Mouse (Mus musculus): ENCODE results near the gene Trim56. TPM values are rescaled to one million over a fixed set of nuclear protein-coding genes. Genes with fewer than 3 reads are reported as not detected.

Trim56 gene
- polyA plus RNA-seq, 1 experiment from 2014 or later = 13.4 TPM

- TF ChIP-seq EP300 (IDR thresholded peaks at IDR 0.05) = no peak
- no peak for TF ChIP-seq CTCF (IDR thresholded peaks at IDR 0.05)
- H3K4me3 ChIP-seq (ENCODE audit: low read depth, low read length) = no peak overlapping the region
- 0 out of 2 replicates have a peak, but pooled peaks cover 5% of the 10 kb centered on the region for H3K4me1 ChIP-seq (ENCODE audit: insufficient read depth, low read depth, low read length)
- no peaks in the 10 kb centered on the region for H3K27me3 ChIP-seq (replicated peaks; ENCODE audit: insufficient read depth, low read length)
- no peak overlapping the region for H3K9ac ChIP-seq (replicated peaks; ENCODE audit: low read depth)
- no peaks in the 10 kb centered on the region for H3K9me3 ChIP-seq (ENCODE audit: low read length)
- H3K27ac ChIP-seq (ENCODE audit: low read length) = 0 out of 2 replicates have a peak overlapping the region, but pooled peaks have one; percentile 33
- no peaks in the 10 kb centered on the region for H3K36me3 ChIP-seq (ENCODE audit: insufficient read depth, low read length)
- WGBS = 79% methylated on average over 10 of the region's 10 CpGs
- DNase-seq (ENCODE audit: low spot score) = no peak
- no peak overlapping the region for H3K4me2 ChIP-seq (replicated peaks; ENCODE audit: low read depth, low read length)
- no peak for ATAC-seq
Observed at GRCm38 (mm10) chr5:137095135-137095534, 20.9 kb downstream of the Trim56 start.

GRCm38 (mm10) chr5:137093720-137094119 is 22.3 kb downstream of the Trim56 start:
- ATAC-seq (no peak), DNase-seq (ENCODE audit: low spot score) (no peak)
- H3K4me3 ChIP-seq (ENCODE audit: low read depth, low read length) = no peak overlapping the region
- H3K27me3 ChIP-seq (replicated peaks; ENCODE audit: insufficient read depth, low read length) = no peaks in the 10 kb centered on the region
- TF ChIP-seq EP300 (IDR thresholded peaks at IDR 0.05) (no peak), CTCF (IDR thresholded peaks at IDR 0.05) (no peak)
- H3K9ac ChIP-seq (replicated peaks; ENCODE audit: low read depth) = no peak overlapping the region
- 0 out of 2 replicates have a peak, but pooled peaks cover 5% of the 10 kb centered on the region for H3K4me1 ChIP-seq (ENCODE audit: insufficient read depth, low read depth, low read length)
- no peak overlapping the region for H3K4me2 ChIP-seq (replicated peaks; ENCODE audit: low read depth, low read length)
- 58% methylated on average over 9 of the region's 9 CpGs for WGBS
- H3K27ac ChIP-seq (ENCODE audit: low read length) = peak overlapping the region; percentile 38; the same call in 1 of the 2 replicates
- H3K9me3 ChIP-seq (ENCODE audit: low read length) = no peaks in the 10 kb centered on the region
- H3K36me3 ChIP-seq (ENCODE audit: insufficient read depth, low read length) = no peaks in the 10 kb centered on the region

- TF ChIP-seq CTCF (IDR thresholded peaks at IDR 0.05) (no peak), EP300 (IDR thresholded peaks at IDR 0.05) (no peak)
- no peak overlapping the region for H3K9ac ChIP-seq (replicated peaks; ENCODE audit: low read depth)
- no peak for ATAC-seq
- DNase-seq (ENCODE audit: low spot score) = no peak
- no peaks in the 10 kb centered on the region for H3K9me3 ChIP-seq (ENCODE audit: low read length)
- H3K4me1 ChIP-seq (ENCODE audit: insufficient read depth, low read depth, low read length) = 0 out of 2 replicates have a peak, but pooled peaks cover 5% of the 10 kb centered on the region
- no peaks in the 10 kb centered on the region for H3K36me3 ChIP-seq (ENCODE audit: insufficient read depth, low read length)
- WGBS = 51% methylated on average over 6 of the region's 6 CpGs
- H3K27me3 ChIP-seq (replicated peaks; ENCODE audit: insufficient read depth, low read length) = no peaks in the 10 kb centered on the region
- H3K4me3 ChIP-seq (ENCODE audit: low read depth, low read length) = no peak overlapping the region
- no peak overlapping the region for H3K27ac ChIP-seq (ENCODE audit: low read length)
- H3K4me2 ChIP-seq (replicated peaks; ENCODE audit: low read depth, low read length) = no peak overlapping the region
Observed at GRCm38 (mm10) chr5:137091560-137091959, 24.4 kb downstream of the Trim56 start.

GRCm38 (mm10) chr5:137090870-137091269 is 25.1 kb downstream of the Trim56 start:
- WGBS = 54% methylated on average over 10 of the region's 10 CpGs
- H3K27me3 ChIP-seq (replicated peaks; ENCODE audit: insufficient read depth, low read length) = no peaks in the 10 kb centered on the region
- TF ChIP-seq EP300 (IDR thresholded peaks at IDR 0.05) (no peak), CTCF (IDR thresholded peaks at IDR 0.05) (no peak)
- H3K4me1 ChIP-seq (ENCODE audit: insufficient read depth, low read depth, low read length) = 0 out of 2 replicates have a peak, but pooled peaks cover 2% of the 10 kb centered on the region
- H3K4me2 ChIP-seq (replicated peaks; ENCODE audit: low read depth, low read length) = no peak overlapping the region
- no peaks in the 10 kb centered on the region for H3K9me3 ChIP-seq (ENCODE audit: low read length)
- H3K36me3 ChIP-seq (ENCODE audit: insufficient read depth, low read length) = no peaks in the 10 kb centered on the region
- DNase-seq (ENCODE audit: low spot score) (no peak), ATAC-seq (no peak)
- H3K9ac ChIP-seq (replicated peaks; ENCODE audit: low read depth) = no peak overlapping the region
- H3K27ac ChIP-seq (ENCODE audit: low read length) = no peak overlapping the region
- no peak overlapping the region for H3K4me3 ChIP-seq (ENCODE audit: low read depth, low read length)

- ATAC-seq = peak; percentile 91
- Histone ChIP-seq H3K36me3 (ENCODE audit: insufficient read depth, low read length) (no peaks in the 10 kb centered on the region), H3K4me3 (ENCODE audit: low read depth, low read length) (no peak overlapping the region), H3K4me1 (ENCODE audit: insufficient read depth, low read depth, low read length) (no peaks in the 10 kb centered on the region), H3K9me3 (ENCODE audit: low read length) (no peaks in the 10 kb centered on the region), H3K4me2 (replicated peaks; ENCODE audit: low read depth, low read length) (no peak overlapping the region), H3K9ac (replicated peaks; ENCODE audit: low read depth) (no peak overlapping the region), H3K27ac (ENCODE audit: low read length) (no peak overlapping the region), H3K27me3 (replicated peaks; ENCODE audit: insufficient read depth, low read length) (no peaks in the 10 kb centered on the region)
- TF ChIP-seq CTCF (IDR thresholded peaks at IDR 0.05) (no peak), EP300 (IDR thresholded peaks at IDR 0.05) (peak; percentile 97)
- DNase-seq (ENCODE audit: low spot score) = peak; percentile 80
- 51% methylated on average over 8 of the region's 8 CpGs for WGBS
Observed at GRCm38 (mm10) chr5:137087410-137087809, 28.6 kb downstream of the Trim56 start.

DNA sequence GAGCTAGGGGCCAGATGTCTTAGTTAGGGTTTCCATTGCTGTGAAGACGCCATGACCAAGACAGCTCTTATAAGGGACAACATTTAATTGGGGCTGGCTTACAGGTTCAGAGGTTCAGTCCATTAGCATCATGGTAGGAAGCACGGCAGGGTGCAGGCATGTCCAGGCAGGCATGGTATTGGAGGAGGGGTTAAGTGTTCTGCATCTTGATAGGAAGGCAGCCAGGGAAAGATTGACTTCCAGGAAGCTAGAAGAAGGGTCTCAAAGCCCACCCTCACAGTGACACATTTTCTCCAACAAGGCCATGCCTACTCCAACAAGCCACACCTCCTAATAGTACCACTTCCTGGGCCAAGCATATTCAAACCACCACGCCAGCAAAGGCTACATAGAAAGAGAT is 30.3 kb downstream of the Trim56 start:
- no peaks in the 10 kb centered on the region for H3K4me1 ChIP-seq (ENCODE audit: insufficient read depth, low read depth, low read length)
- H3K27me3 ChIP-seq (replicated peaks; ENCODE audit: insufficient read depth, low read length) = no peaks in the 10 kb centered on the region
- H3K36me3 ChIP-seq (ENCODE audit: insufficient read depth, low read length) = no peaks in the 10 kb centered on the region
- H3K27ac ChIP-seq (ENCODE audit: low read length) = no peak overlapping the region
- no peak overlapping the region for H3K4me2 ChIP-seq (replicated peaks; ENCODE audit: low read depth, low read length)
- ATAC-seq (no peak), DNase-seq (ENCODE audit: low spot score) (no peak)
- H3K9me3 ChIP-seq (ENCODE audit: low read length) = no peaks in the 10 kb centered on the region
- WGBS = 80% methylated on average over 3 of the region's 3 CpGs
- H3K4me3 ChIP-seq (ENCODE audit: low read depth, low read length) = no peak overlapping the region
- H3K9ac ChIP-seq (replicated peaks; ENCODE audit: low read depth) = no peak overlapping the region
- TF ChIP-seq EP300 (IDR thresholded peaks at IDR 0.05) = no peak
- no peak for TF ChIP-seq CTCF (IDR thresholded peaks at IDR 0.05)

- H3K36me3 ChIP-seq (ENCODE audit: insufficient read depth, low read length) = no peaks in the 10 kb centered on the region
- DNase-seq (ENCODE audit: low spot score) = no peak
- H3K27ac ChIP-seq (ENCODE audit: low read length) = no peak overlapping the region
- no peak overlapping the region for H3K4me3 ChIP-seq (ENCODE audit: low read depth, low read length)
- H3K4me2 ChIP-seq (replicated peaks; ENCODE audit: low read depth, low read length) = no peak overlapping the region
- no peaks in the 10 kb centered on the region for H3K27me3 ChIP-seq (replicated peaks; ENCODE audit: insufficient read depth, low read length)
- no peak for TF ChIP-seq CTCF (IDR thresholded peaks at IDR 0.05)
- no peak for TF ChIP-seq EP300 (IDR thresholded peaks at IDR 0.05)
- H3K4me1 ChIP-seq (ENCODE audit: insufficient read depth, low read depth, low read length) = no peaks in the 10 kb centered on the region
- no peak overlapping the region for H3K9ac ChIP-seq (replicated peaks; ENCODE audit: low read depth)
- no peak for ATAC-seq
- 79% methylated on average over 6 of the region's 6 CpGs for WGBS
- no peaks in the 10 kb centered on the region for H3K9me3 ChIP-seq (ENCODE audit: low read length)
Observed at GRCm38 (mm10) chr5:137085021-137085420, 31.0 kb downstream of the Trim56 start.

All from lung, postnatal 0 days (tissue).